Mouse (Mus musculus): ENCODE measurements at regions not wholly inside any gene's neighbourhood (a gene's known extent, or its start where the extent isn't known, plus 50 kb on each side); places are given as distances from the start of the nearest gene placed in this dataset.

DNA sequence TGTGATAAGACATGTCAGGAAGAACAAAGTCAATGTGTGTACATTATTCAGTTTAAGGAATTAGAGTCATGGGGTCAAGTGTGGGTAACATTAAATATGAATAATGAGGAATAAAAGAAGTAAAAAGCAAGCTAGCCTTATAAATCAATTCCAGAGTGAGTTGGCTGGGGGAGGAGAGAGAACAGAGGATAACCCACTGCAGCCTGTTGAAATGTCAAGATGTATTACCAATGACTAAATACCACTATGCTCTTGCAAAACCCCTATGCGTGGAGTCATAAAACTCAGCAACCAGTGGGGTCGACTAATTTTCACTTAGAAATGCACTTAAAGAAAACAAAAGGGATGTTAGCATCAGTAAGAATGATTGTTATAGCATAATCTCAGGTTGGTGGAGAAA lies 201.2 kb downstream of the Tbx18 start:
- TF ChIP-seq POLR2A (IDR thresholded peaks at IDR 0.05; ENCODE audit: extremely low read depth, insufficient read depth, low read length), result no peak
- TF ChIP-seq CTCF (IDR thresholded peaks at IDR 0.05; ENCODE audit: extremely low read depth, insufficient read depth, low read length), result no peak

Measured in cortical plate, adult 2 months (tissue).